Mouse (Mus musculus) limb, embryonic 13.5 days (tissue): ENCODE data around the gene Esp4. TPM values are rescaled to one million over a fixed set of nuclear protein-coding genes. Genes with fewer than 3 reads are reported as not detected.
A peak's percentile ranks its signal among the peaks of the same experiment; 100 is the strongest.
"Not testable (repeated sequence)": the region's sequence is repeated elsewhere in the genome, so short reads cannot be mapped to it uniquely, and the experiment has no call there.

ENCODE experiments used
- ATAC-seq: fragments of 200-750 bp; cut with Nextera tagmentation; 2 replicates; pipeline ENCODE4 v1.8.0; 2017; ENCODE audit warnings: low read depth, moderate number of reproducible peaks, moderate TSS enrichment; ENCODE audit not compliant: low FRiP score
- H3K27ac ChIP-seq: fragments of 300-500 bp; sonication (generic); 2 replicates; pipeline ENCODE4 v1.5.1; 2015; ENCODE audit warnings: inconsistent platforms, mild to moderate bottlenecking, moderate library complexity
- H3K27me3 ChIP-seq: fragments of 300-500 bp; sonication (generic); 2 replicates; pipeline ENCODE4 v1.6.1; 2015; ENCODE audit warnings: mild to moderate bottlenecking, inconsistent platforms
- H3K36me3 ChIP-seq: fragments of 300-500 bp; sonication (generic); 2 replicates; pipeline ENCODE4 v1.6.1; 2015; ENCODE audit warnings: inconsistent platforms, mild to moderate bottlenecking, moderate library complexity
- H3K4me1 ChIP-seq: fragments of 300-500 bp; sonication (generic); 2 replicates; pipeline ENCODE4 v1.6.1; 2015; ENCODE audit warnings: inconsistent platforms
- H3K4me2 ChIP-seq: fragments of 300-500 bp; sonication (generic); replicated peaks from 2 replicates; pipeline ENCODE4 v1.6.1; 2015; ENCODE audit warnings: inconsistent platforms, mild to moderate bottlenecking, moderate library complexity
- H3K4me3 ChIP-seq: fragments of 300-500 bp; sonication (generic); 2 replicates; pipeline ENCODE4 v1.5.1; 2015; ENCODE audit warnings: moderate library complexity, mild to moderate bottlenecking, inconsistent platforms
- H3K9ac ChIP-seq: fragments of 300-500 bp; sonication (generic); 2 replicates; pipeline ENCODE4 v1.6.1; 2015; ENCODE audit warnings: mild to moderate bottlenecking, inconsistent platforms
- H3K9me3 ChIP-seq: fragments of 300-500 bp; sonication (generic); 2 replicates; pipeline ENCODE4 v1.6.1; 2016; ENCODE audit warnings: inconsistent platforms
- WGBS: fragments of 180-500 bp; shearing (Covaris S2); methylation state at CpG from one replicate; pipeline ENCODE4 v1.1.7; 2015; 5-methylcytosine and 5-hydroxymethylcytosine counted together
- polyA plus RNA-seq: library from polyadenylated mRNA; unstranded; fragments of >200 nt; fragmentation: Nextera tagmentation; extraction: Ambion mirVana; gene quantifications from 2 replicates; pipeline ENCODE4 v1.2.1, GENCODE M21; 2015

The Esp4 gene
- not detected in 2 replicates for polyA plus RNA-seq

DNA sequence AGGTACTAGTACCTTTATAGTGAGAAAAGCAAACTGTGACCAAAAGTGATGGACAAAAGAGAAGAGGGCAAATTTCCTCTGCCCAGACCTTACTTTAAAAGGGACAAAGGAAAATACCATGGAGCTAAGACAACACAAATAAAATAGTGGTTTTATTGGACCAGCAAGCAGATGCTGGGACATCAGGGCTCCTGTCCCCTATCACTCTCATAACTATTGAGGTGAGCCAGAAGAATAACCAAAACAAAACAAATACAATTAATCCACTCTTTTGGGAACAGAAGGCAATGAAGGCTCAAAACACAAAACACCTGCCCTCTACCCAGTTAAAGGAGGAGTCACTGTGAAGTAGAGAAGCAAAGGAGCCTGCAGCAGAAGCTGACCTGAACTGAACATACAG is at the start of gene Esp4:
Esp4 (plus strand) TSS at position 301 of the 400 bp plus-strand sequence.
- no peaks in the 10 kb centered on the region for H3K9me3 ChIP-seq
- no peak within 1 kb of the TSS for H3K9ac ChIP-seq
- H3K4me3 ChIP-seq, result no peak within 1 kb of the TSS
- H3K36me3 ChIP-seq, result no peaks in the 10 kb centered on the region
- H3K27ac ChIP-seq, result no peak within 1 kb of the TSS
- ATAC-seq, result no peak
- H3K4me2 ChIP-seq, result no peak within 1 kb of the TSS
- H3K27me3 ChIP-seq, result no peaks in the 10 kb centered on the region
- H3K4me1 ChIP-seq, result no peaks in the 10 kb centered on the region

DNA sequence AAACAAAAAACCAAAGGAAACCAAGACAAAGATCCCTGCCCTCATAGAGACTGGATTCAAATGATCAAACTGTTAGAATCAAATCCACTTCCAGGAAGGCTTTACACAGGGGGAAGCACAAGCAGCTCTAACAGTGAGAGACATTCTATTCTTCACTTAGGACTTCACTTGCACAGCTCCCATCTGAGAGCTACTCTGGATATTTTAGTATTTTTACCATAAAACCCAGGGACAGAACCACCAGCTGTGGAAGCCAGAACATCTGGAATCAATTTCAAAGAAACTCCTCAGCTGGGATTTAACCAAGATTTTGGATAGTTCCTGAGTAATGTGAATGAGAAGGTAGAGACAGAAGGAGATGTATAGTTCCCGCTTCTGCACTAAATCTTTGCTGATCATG is 44.9 kb upstream of the Esp4 start:
- Histone ChIP-seq H3K9me3 (no peaks in the 10 kb centered on the region), H3K27ac (no peak overlapping the region), H3K4me3 (no peak overlapping the region), H3K36me3 (no peaks in the 10 kb centered on the region), H3K4me2 (no peak overlapping the region), H3K9ac (no peak overlapping the region), H3K27me3 (no peaks in the 10 kb centered on the region), H3K4me1 (peaks cover 9% of the 10 kb centered on the region; the same call in 1 of the 2 replicates)
- 45% methylated on average over 1 of the region's 1 CpGs for WGBS
- peak; percentile 81 for ATAC-seq

DNA sequence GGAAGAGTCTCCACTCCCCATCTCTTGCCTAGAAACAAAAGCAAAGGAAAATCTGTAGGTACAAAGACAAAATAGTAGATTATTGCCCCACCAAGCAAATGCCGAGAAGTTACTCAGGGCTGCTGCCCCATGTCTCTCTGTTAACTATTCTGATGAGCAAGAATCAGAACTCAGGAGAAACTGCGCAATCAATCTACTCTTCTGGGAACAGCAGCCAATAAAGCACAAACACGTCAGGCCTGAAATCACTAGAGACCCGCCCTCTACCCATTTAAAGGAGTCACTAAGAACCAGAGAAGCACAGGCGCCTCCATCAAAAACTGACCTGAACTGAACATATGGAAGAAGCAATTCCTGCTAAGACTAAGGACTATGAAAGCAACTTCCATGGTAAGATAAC is 37.2 kb upstream of the Esp4 start, which contains the start of gene Esp6:
Esp6 (plus strand) TSS at position 301 of the 400 bp plus-strand sequence.
- Histone ChIP-seq H3K4me3 (no peak within 1 kb of the TSS), H3K9ac (no peak within 1 kb of the TSS), H3K4me1 (no peaks in the 10 kb centered on the region), H3K27me3 (no peaks in the 10 kb centered on the region), H3K36me3 (no peaks in the 10 kb centered on the region), H3K9me3 (no peaks in the 10 kb centered on the region), H3K27ac (no peak within 1 kb of the TSS), H3K4me2 (no peak within 1 kb of the TSS)
- no peak for ATAC-seq
- 75% methylated on average over 5 of the region's 5 CpGs for WGBS

DNA sequence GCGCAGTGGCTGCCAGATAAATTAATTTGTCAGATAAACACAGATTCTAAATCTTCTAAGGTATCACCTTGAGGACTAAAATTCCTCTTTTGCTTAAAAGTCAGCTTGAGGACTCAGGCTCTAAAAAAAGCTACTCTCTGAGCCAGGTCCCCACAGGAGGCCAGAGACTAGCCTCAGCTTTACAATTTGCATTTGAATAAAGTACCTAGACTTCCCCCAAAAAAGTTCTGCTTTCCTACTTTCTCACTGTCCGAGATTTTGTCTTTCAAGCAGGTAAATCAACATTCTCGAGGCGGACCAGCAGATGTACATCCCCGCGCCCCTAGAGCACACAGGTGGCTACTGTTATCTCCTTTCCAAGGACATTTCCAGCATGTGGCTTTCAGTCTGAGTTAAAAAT is 14.5 kb upstream of the Esp4 start:
- H3K4me3 ChIP-seq, H3K4me1 ChIP-seq, H3K27me3 ChIP-seq, H3K36me3 ChIP-seq, H3K9ac ChIP-seq, H3K27ac ChIP-seq, H3K9me3 ChIP-seq, ATAC-seq, H3K4me2 ChIP-seq: not testable (repeated sequence)
- 54% methylated on average over 6 of the region's 6 CpGs for WGBS

- H3K4me3 ChIP-seq, result no peak overlapping the region
- no peaks in the 10 kb centered on the region for H3K36me3 ChIP-seq
- no peak overlapping the region for H3K27ac ChIP-seq
- H3K4me2 ChIP-seq, result no peak overlapping the region
- H3K4me1 ChIP-seq, result no peaks in the 10 kb centered on the region
- no peak overlapping the region for H3K9ac ChIP-seq
- no peak for ATAC-seq
- H3K9me3 ChIP-seq, result no peaks in the 10 kb centered on the region
- no peaks in the 10 kb centered on the region for H3K27me3 ChIP-seq
Measured at GRCm38 (mm10) chr17:40591297-40591696, 7.1 kb upstream of the Esp4 start.

GRCm38 (mm10) chr17:40631775-40632174 is 33.4 kb downstream of the Esp4 start, which contains the start of gene Esp3:
Esp3 (plus strand) TSS chr17:40632075.
- H3K4me3 ChIP-seq, H3K9me3 ChIP-seq, H3K9ac ChIP-seq, H3K27ac ChIP-seq, H3K4me2 ChIP-seq, H3K4me1 ChIP-seq, ATAC-seq, H3K36me3 ChIP-seq, H3K27me3 ChIP-seq: not testable (repeated sequence)
- WGBS, result 93% methylated on average over 1 of the region's 1 CpGs

Other genes starting within 250 kb of the Esp4 start
- gene Esp8, start 78.6 kb upstream of the Esp4 start, polyA plus RNA-seq, result not detected in 2 replicates
- not detected in 2 replicates for gene Esp6, start 37.1 kb upstream of the Esp4 start, polyA plus RNA-seq
- not detected in 2 replicates for gene Esp3, start 33.5 kb downstream of the Esp4 start, polyA plus RNA-seq
- gene Esp1, start 128.5 kb downstream of the Esp4 start, polyA plus RNA-seq, result not detected in 2 replicates
- not detected in 2 replicates for gene Crisp2, start 208.4 kb downstream of the Esp4 start, polyA plus RNA-seq
- gene Rhag, start 212.5 kb downstream of the Esp4 start, polyA plus RNA-seq, result 0.45 and 1.9 TPM in 2 replicates